Mouse (Mus musculus) liver, embryonic 15.5 days (tissue): ENCODE data around the gene Map4k5. TPM values are rescaled to one million over a fixed set of nuclear protein-coding genes. Genes with fewer than 3 reads are reported as not detected.

ENCODE experiments used
- ATAC-seq: fragments of 200-750 bp; cut with Nextera tagmentation; 2 replicates; pipeline ENCODE4 v1.8.0; 2017; ENCODE audit warnings: moderate number of reproducible peaks, mild to moderate bottlenecking, moderate library complexity; ENCODE audit not compliant: insufficient read depth
- H3K27ac ChIP-seq: fragments of 300-500 bp; sonication (generic); replicated peaks from 2 replicates; pipeline ENCODE4 v1.5.1; 2015; ENCODE audit warnings: mild to moderate bottlenecking, inconsistent platforms
- H3K27me3 ChIP-seq: fragments of 300-500 bp; sonication (generic); 2 replicates; pipeline ENCODE4 v1.6.1; 2015; ENCODE audit warnings: mild to moderate bottlenecking, inconsistent platforms
- H3K36me3 ChIP-seq: fragments of 300-500 bp; sonication (generic); replicated peaks from 2 replicates; pipeline ENCODE4 v1.6.1; 2015; ENCODE audit warnings: moderate library complexity, mild to moderate bottlenecking, inconsistent platforms
- H3K4me1 ChIP-seq: fragments of 300-500 bp; sonication (generic); replicated peaks from 2 replicates; pipeline ENCODE4 v1.6.1; 2015; ENCODE audit warnings: inconsistent platforms
- H3K4me2 ChIP-seq: fragments of 300-500 bp; sonication (generic); 2 replicates; pipeline ENCODE4 v1.6.1; 2015; ENCODE audit warnings: moderate library complexity, mild to moderate bottlenecking, inconsistent platforms
- H3K4me3 ChIP-seq: fragments of 300-500 bp; sonication (generic); replicated peaks from 2 replicates; pipeline ENCODE4 v1.5.1; 2015; ENCODE audit warnings: mild to moderate bottlenecking, inconsistent platforms
- H3K9ac ChIP-seq: fragments of 300-500 bp; sonication (generic); 2 replicates; pipeline ENCODE4 v1.6.1; 2015; ENCODE audit warnings: moderate library complexity, mild to moderate bottlenecking, inconsistent platforms
- H3K9me3 ChIP-seq: fragments of 300-500 bp; sonication (generic); replicated peaks from 2 replicates; pipeline ENCODE4 v1.6.1; 2016; ENCODE audit warnings: inconsistent platforms
- WGBS: fragments of 180-500 bp; shearing (Covaris S2); methylation state at CpG from one replicate; pipeline ENCODE4 v1.1.7; 2015; ENCODE audit warnings: mixed read lengths; ENCODE audit not compliant: insufficient replicate concordance; 5-methylcytosine and 5-hydroxymethylcytosine counted together
- polyA plus RNA-seq: library from polyadenylated mRNA; unstranded; fragments of >200 nt; fragmentation: Nextera tagmentation; extraction: Ambion mirVana; gene quantifications from 2 replicates; pipeline ENCODE4 v1.2.1, GENCODE M21; 2015

The Map4k5 gene
- polyA plus RNA-seq, 1 experiment from 2014 or later: 25.9 TPM

DNA sequence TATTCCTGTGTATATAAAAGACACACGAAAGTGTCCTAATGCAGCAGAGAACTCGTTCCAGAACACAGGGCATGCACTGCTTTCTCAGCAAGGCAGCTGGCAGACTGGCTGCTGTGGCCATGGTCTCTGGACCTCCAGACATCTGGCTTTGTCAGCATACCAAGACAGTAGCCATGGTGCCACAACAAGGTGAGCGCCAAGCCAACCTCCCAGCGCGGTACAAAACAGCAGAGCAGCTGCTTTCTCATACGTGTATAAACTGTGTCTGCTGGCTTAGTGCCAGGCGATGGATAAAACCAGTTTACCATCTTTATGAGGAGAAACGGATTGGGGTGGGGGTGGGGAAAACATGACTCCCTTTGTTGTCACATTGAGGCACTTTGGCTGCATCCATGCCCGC is 127.5 kb downstream of the Map4k5 start:
- Histone ChIP-seq H3K4me1 (peaks cover 56% of the 10 kb centered on the region), H3K4me2 (no peak overlapping the region)
- no peak for ATAC-seq

GRCm38 (mm10) chr12:69761603-69762002 is 131.4 kb downstream of the Map4k5 start:
- H3K4me2 ChIP-seq: no peak overlapping the region
- H3K9ac ChIP-seq: no peak overlapping the region
- H3K27me3 ChIP-seq: no peaks in the 10 kb centered on the region
- H3K27ac ChIP-seq: peak overlapping the region; percentile 97
- peaks cover 59% of the 10 kb centered on the region for H3K4me1 ChIP-seq
- WGBS: 76% methylated on average over 2 of the region's 2 CpGs
- no peak overlapping the region for H3K4me3 ChIP-seq
- H3K36me3 ChIP-seq: no peaks in the 10 kb centered on the region
- ATAC-seq: no peak
- H3K9me3 ChIP-seq: no peaks in the 10 kb centered on the region

More for the DNA sequence above, 127.5 kb downstream of the Map4k5 start:
- H3K27me3 ChIP-seq: no peaks in the 10 kb centered on the region
- H3K4me3 ChIP-seq: no peak overlapping the region
- H3K36me3 ChIP-seq: no peaks in the 10 kb centered on the region
- no peaks in the 10 kb centered on the region for H3K9me3 ChIP-seq
- 77% methylated on average over 9 of the region's 9 CpGs for WGBS
- H3K9ac ChIP-seq: no peak overlapping the region
- no peak overlapping the region; the same call in 1 of the 2 replicates for H3K27ac ChIP-seq

DNA sequence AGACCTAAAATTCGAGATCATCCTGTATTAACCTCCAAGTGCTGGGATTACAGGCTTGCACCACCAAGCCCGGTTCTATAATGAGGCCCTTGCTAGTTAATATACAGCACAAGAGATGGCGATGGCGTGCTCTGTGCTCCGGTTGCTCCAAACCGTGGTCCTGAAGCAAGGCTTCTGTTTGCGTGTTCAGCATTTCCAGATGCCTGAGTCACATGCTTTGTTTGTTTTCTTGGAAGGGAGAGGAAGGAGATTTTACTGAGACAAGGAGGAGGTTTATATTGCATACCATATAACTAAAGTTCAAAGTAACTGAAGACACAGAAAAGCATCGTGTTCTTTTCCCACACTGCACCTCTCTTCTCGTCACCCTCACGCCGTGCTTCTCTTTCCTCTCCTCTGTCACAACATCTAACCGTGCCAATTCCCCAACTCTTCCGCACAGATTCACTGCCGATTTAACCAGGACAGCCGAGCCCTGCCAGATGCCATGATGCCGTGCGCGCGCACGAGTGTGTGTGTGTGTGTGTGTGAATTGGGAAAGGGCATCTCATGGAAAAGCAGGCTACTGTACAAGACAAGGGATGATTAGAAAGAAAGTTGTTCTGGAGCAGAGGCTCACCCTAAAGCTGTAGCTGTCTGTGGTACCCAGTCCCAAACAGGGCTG is 132.1 kb downstream of the Map4k5 start:
- no peak overlapping the region for H3K9ac ChIP-seq
- no peaks in the 10 kb centered on the region for H3K36me3 ChIP-seq
- no peaks in the 10 kb centered on the region for H3K27me3 ChIP-seq
- peaks cover 59% of the 10 kb centered on the region for H3K4me1 ChIP-seq
- 83% methylated on average over 20 of the region's 20 CpGs for WGBS
- peak overlapping the region; percentile 97 for H3K27ac ChIP-seq
- no peak overlapping the region for H3K4me3 ChIP-seq
- ATAC-seq: no peak
- H3K9me3 ChIP-seq: no peaks in the 10 kb centered on the region
- no peak overlapping the region for H3K4me2 ChIP-seq

GRCm38 (mm10) chr12:69760014-69760413 is 133.0 kb downstream of the Map4k5 start:
- no peak overlapping the region for H3K4me3 ChIP-seq
- no peaks in the 10 kb centered on the region for H3K27me3 ChIP-seq
- H3K36me3 ChIP-seq: no peaks in the 10 kb centered on the region
- 40% methylated on average over 6 of the region's 6 CpGs for WGBS
- peaks cover 58% of the 10 kb centered on the region for H3K4me1 ChIP-seq
- H3K27ac ChIP-seq: peak overlapping the region; percentile 97
- H3K9ac ChIP-seq: peak overlapping the region; percentile 22
- no peak for ATAC-seq
- no peaks in the 10 kb centered on the region for H3K9me3 ChIP-seq
- peak overlapping the region; percentile 74 for H3K4me2 ChIP-seq

GRCm38 (mm10) chr12:69759267-69759885 is 133.6 kb downstream of the Map4k5 start:
- peak; percentile 72 for ATAC-seq
- Histone ChIP-seq H3K36me3 (no peaks in the 10 kb centered on the region), H3K4me2 (peak overlapping the region; percentile 74), H3K9me3 (no peaks in the 10 kb centered on the region), H3K27ac (peak overlapping the region; percentile 97), H3K4me1 (peaks cover 58% of the 10 kb centered on the region), H3K4me3 (peak overlapping the region; percentile 39), H3K27me3 (no peaks in the 10 kb centered on the region), H3K9ac (peak overlapping the region; percentile 66)
- 13% methylated on average over 7 of the region's 7 CpGs for WGBS

GRCm38 (mm10) chr12:69758221-69759185 is 134.5 kb downstream of the Map4k5 start:
- Histone ChIP-seq H3K4me3 (peak overlapping the region; percentile 39), H3K27ac (peak overlapping the region; percentile 97), H3K27me3 (no peaks in the 10 kb centered on the region), H3K4me2 (peak overlapping the region; percentile 74), H3K4me1 (peaks cover 61% of the 10 kb centered on the region), H3K9me3 (no peaks in the 10 kb centered on the region), H3K9ac (peak overlapping the region; percentile 66), H3K36me3 (no peaks in the 10 kb centered on the region)
- 4% methylated on average over 22 of the region's 22 CpGs for WGBS
- peak; percentile 6; the same call in 1 of the 2 replicates for ATAC-seq

- Histone ChIP-seq H3K9ac (peak overlapping the region; percentile 66), H3K9me3 (no peaks in the 10 kb centered on the region), H3K4me2 (peak overlapping the region; percentile 74), H3K4me1 (peaks cover 61% of the 10 kb centered on the region), H3K27me3 (no peaks in the 10 kb centered on the region), H3K4me3 (peak overlapping the region; percentile 39), H3K27ac (peak overlapping the region; percentile 97), H3K36me3 (no peaks in the 10 kb centered on the region)
- WGBS: 2% methylated on average over 22 of the region's 22 CpGs
- peak; percentile 92 for ATAC-seq
These were observed 135.4 kb downstream of the Map4k5 start for GRCm38 (mm10) chr12:69757418-69758141.

GRCm38 (mm10) chr12:69756015-69756414 is 137.0 kb downstream of the Map4k5 start:
- Histone ChIP-seq H3K36me3 (no peaks in the 10 kb centered on the region), H3K4me3 (no peak overlapping the region), H3K9me3 (no peaks in the 10 kb centered on the region), H3K4me1 (peaks cover 61% of the 10 kb centered on the region), H3K27ac (peak overlapping the region; percentile 97), H3K9ac (no peak overlapping the region), H3K27me3 (no peaks in the 10 kb centered on the region), H3K4me2 (0 out of 2 replicates have a peak overlapping the region, but pooled peaks have one; percentile 74)
- 74% methylated on average over 5 of the region's 5 CpGs for WGBS
- ATAC-seq: no peak

DNA sequence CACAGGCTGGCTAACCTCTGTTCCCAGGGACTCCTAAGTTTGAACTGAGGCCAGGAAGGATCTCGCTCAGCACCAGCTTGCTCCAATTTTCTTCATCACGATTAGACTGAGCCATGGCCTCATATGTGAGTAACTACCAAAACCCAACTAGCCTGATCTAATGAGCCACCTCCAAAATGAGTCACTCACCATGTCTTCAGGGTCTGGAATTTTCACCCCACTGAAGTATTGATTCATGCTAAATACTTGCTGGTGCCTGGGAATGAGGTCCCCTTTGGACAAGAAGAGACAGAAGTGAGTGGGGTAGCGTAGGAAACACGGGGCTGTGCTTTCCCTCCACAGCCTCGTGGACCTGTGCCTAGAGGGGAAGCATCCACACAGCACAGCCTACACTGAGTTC is 139.1 kb downstream of the Map4k5 start:
- H3K9me3 ChIP-seq: no peaks in the 10 kb centered on the region
- no peak overlapping the region for H3K4me3 ChIP-seq
- no peak overlapping the region for H3K4me2 ChIP-seq
- H3K27me3 ChIP-seq: no peaks in the 10 kb centered on the region
- peaks cover 44% of the 10 kb centered on the region for H3K4me1 ChIP-seq
- peak overlapping the region; percentile 60; the same call in 1 of the 2 replicates for H3K27ac ChIP-seq
- no peaks in the 10 kb centered on the region for H3K36me3 ChIP-seq
- 77% methylated on average over 5 of the region's 5 CpGs for WGBS
- no peak for ATAC-seq
- no peak overlapping the region for H3K9ac ChIP-seq
